Mouse (Mus musculus): ENCODE measurements around the gene Tenm2.

DNA sequence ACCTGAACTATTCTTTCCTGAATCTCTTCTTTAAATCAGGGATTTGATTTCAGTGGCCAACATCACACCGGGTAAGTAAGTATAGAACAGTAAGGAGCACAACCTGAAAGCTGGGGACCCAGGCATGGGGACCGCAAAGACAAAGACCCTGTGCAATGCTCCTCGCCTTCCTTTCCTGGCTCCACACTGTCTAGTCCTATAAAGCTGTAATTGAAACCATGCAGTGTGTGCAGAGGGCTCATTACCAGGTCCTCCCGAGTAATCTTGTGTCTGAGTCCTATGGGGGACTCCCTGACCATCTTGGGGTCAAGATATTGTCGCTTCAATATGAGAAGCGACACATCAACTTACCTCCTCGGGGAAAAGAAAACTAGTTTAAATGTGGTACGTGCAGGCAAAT, 436.4 kb downstream of the Tenm2 start:
- TF ChIP-seq CTCF (IDR thresholded peaks at IDR 0.05; ENCODE audit: control insufficient read depth, insufficient read depth, insufficient replicate concordance, low read depth, low read length): no peak
- no peak for TF ChIP-seq POLR2A (IDR thresholded peaks at IDR 0.05; ENCODE audit: control insufficient read depth, low read depth, low read length)

Data from testis, adult 2 months (tissue).